Mouse (Mus musculus) lung, embryonic 14.5 days (tissue): Measurements from ENCODE around the gene Scoc. TPM values are rescaled to one million over a fixed set of nuclear protein-coding genes. Genes with fewer than 3 reads are reported as not detected.
A peak's percentile ranks its signal among the peaks of the same experiment; 100 is the strongest.
"Not testable (repeated sequence)": the region's sequence is repeated elsewhere in the genome, so short reads cannot be mapped to it uniquely, and the experiment has no call there.

Source experiments
- ATAC-seq: fragments of 200-750 bp; cut with Nextera tagmentation; 2 replicates; pipeline ENCODE4 v1.8.0; 2017; ENCODE audit warnings: mild to moderate bottlenecking, moderate TSS enrichment, moderate library complexity; ENCODE audit not compliant: insufficient read depth
- DNase-seq: peaks from one replicate; pipeline ENCODE4 v3.0.0-alpha.2; 2015
- H3K27ac ChIP-seq: fragments of 300-500 bp; sonication (generic); 2 replicates; pipeline ENCODE4 v1.5.1; 2014; ENCODE audit warnings: low read depth, mild to moderate bottlenecking, moderate library complexity
- H3K27me3 ChIP-seq: fragments of 300-500 bp; sonication (generic); 2 replicates; pipeline ENCODE4 v1.6.1; 2014; ENCODE audit warnings: low read length, control low read depth; ENCODE audit not compliant: insufficient read depth
- H3K36me3 ChIP-seq: fragments of 300-500 bp; sonication (generic); 2 replicates; pipeline ENCODE4 v1.6.1; 2014; ENCODE audit warnings: control low read depth; ENCODE audit not compliant: insufficient read depth
- H3K4me1 ChIP-seq: fragments of 300-500 bp; sonication (generic); 2 replicates; pipeline ENCODE4 v1.6.1; 2014; ENCODE audit warnings: antibody characterized with exemption, control low read depth; ENCODE audit not compliant: insufficient read depth
- H3K4me2 ChIP-seq: fragments of 300-500 bp; sonication (generic); 2 replicates; pipeline ENCODE4 v1.6.1; 2014; ENCODE audit warnings: mild to moderate bottlenecking
- H3K4me3 ChIP-seq: fragments of 300-500 bp; sonication (generic); 2 replicates; pipeline ENCODE4 v1.5.1; 2014; ENCODE audit warnings: low read depth, low read length
- H3K9ac ChIP-seq: fragments of 300-500 bp; sonication (generic); 2 replicates; pipeline ENCODE4 v1.6.1; 2014
- H3K9me3 ChIP-seq: fragments of 300-500 bp; sonication (generic); 2 replicates; pipeline ENCODE4 v1.6.1; 2016; ENCODE audit warnings: low read depth, low read length, control low read depth
- CTCF ChIP-seq: IDR thresholded peaks from 2 replicates; pipeline ENCODE4 v1.5.1; 2016; ENCODE audit warnings: antibody characterized with exemption, low read depth
- WGBS: fragments of 180-500 bp; shearing (Covaris S2); extraction: QIAGEN DNeasy Blood & Tissue Kit; methylation state at CpG from one replicate; pipeline ENCODE4 v1.1.7; 2014; 5-methylcytosine and 5-hydroxymethylcytosine counted together
- polyA plus RNA-seq: library from polyadenylated mRNA; unstranded; fragments of >200 nt; fragmentation: Nextera tagmentation; extraction: Ambion mirVana; gene quantifications from 2 replicates; pipeline ENCODE4 v1.2.1, GENCODE M21; 2014

The Scoc gene
- polyA plus RNA-seq, 1 experiment from 2014 or later = 115 TPM

- TF ChIP-seq CTCF = no peak
- H3K36me3 ChIP-seq = peaks cover 14% of the 10 kb centered on the region; the same call in 1 of the 2 replicates
- peak overlapping the region; percentile 68 for H3K4me2 ChIP-seq
- WGBS = under 1% methylated on average over 29 of the region's 29 CpGs
- no peaks in the 10 kb centered on the region for H3K9me3 ChIP-seq
- ATAC-seq (no peak), DNase-seq (peak; percentile 50)
- H3K9ac ChIP-seq = peak overlapping the region; percentile 89
- peaks cover 8% of the 10 kb centered on the region; the same call in 1 of the 2 replicates for H3K4me1 ChIP-seq
- no peaks in the 10 kb centered on the region for H3K27me3 ChIP-seq
- H3K4me3 ChIP-seq = peak overlapping the region; percentile 87
- peak overlapping the region; percentile 85 for H3K27ac ChIP-seq
These were observed 16.4 kb downstream of the Scoc start for GRCm38 (mm10) chr8:83441656-83442242.

- Histone ChIP-seq H3K27ac (no peak overlapping the region), H3K36me3 (peaks cover 24% of the 10 kb centered on the region), H3K4me3 (no peak overlapping the region), H3K27me3 (no peaks in the 10 kb centered on the region), H3K9ac (no peak overlapping the region), H3K4me2 (no peak overlapping the region), H3K4me1 (peaks cover 8% of the 10 kb centered on the region; the same call in 1 of the 2 replicates), H3K9me3 (no peaks in the 10 kb centered on the region)
- TF ChIP-seq CTCF = no peak
- DNase-seq (no peak), ATAC-seq (no peak)
- 74% methylated on average over 1 of the region's 1 CpGs for WGBS
These were observed 21.1 kb downstream of the Scoc start for GRCm38 (mm10) chr8:83437077-83437476.

- DNase-seq (no peak), ATAC-seq (peak; percentile 54; the same call in 1 of the 2 replicates)
- Histone ChIP-seq H3K9me3 (no peaks in the 10 kb centered on the region), H3K9ac (no peak overlapping the region), H3K27me3 (no peaks in the 10 kb centered on the region), H3K27ac (no peak overlapping the region), H3K36me3 (peaks cover 7% of the 10 kb centered on the region), H3K4me1 (peaks cover 8% of the 10 kb centered on the region), H3K4me3 (no peak overlapping the region), H3K4me2 (no peak overlapping the region)
- WGBS = 64% methylated on average over 4 of the region's 4 CpGs
- no peak for TF ChIP-seq CTCF
These were observed 29.1 kb downstream of the Scoc start for GRCm38 (mm10) chr8:83429071-83429524.

DNA sequence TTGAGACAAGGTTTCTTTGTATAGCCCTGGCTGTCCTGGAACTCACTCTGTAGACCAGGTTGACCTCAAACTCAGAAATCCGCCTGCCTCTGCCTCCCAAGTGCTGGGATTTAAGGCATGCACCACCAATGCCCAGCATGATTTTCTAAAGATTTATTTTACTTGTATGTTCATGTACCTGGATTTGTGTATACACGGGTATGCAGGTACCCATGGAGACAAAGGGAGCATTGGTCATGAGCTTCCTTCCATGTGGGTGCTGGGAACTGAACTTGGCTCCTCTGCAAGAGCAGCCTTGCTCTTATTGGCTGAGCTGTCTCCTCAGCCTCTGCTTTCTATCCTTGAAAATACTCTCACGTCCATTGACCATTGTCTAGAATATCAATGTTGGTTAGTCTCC, 29.6 kb downstream of the Scoc start:
- not testable (repeated sequence) for H3K9ac ChIP-seq, ATAC-seq, DNase-seq, H3K27me3 ChIP-seq, H3K4me2 ChIP-seq, H3K36me3 ChIP-seq, H3K4me1 ChIP-seq, H3K4me3 ChIP-seq, H3K9me3 ChIP-seq, H3K27ac ChIP-seq
- WGBS = 80% methylated on average over 3 of the region's 3 CpGs

DNA sequence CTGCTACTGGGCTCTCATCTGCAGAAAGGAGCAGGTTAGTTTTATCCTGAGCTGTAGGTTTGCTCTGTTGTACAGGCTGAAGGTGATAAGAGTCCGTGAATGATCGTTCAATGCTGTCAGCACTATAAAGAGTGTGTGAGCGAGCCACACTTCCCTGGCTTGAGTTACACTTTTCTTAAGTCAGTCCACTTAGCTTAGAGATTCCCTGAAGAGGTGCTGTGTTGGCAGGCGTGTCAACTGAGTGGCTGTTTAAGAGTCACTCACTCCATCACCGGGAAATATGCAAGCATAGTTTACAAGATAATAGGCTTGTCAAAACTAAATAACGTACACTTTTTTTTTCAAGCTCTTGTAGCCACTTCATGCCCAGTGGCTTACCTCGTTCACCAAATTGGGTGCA, 31.2 kb downstream of the Scoc start:
- Histone ChIP-seq H3K4me3 (no peak overlapping the region), H3K9ac (no peak overlapping the region), H3K36me3 (no peaks in the 10 kb centered on the region), H3K9me3 (no peaks in the 10 kb centered on the region), H3K4me2 (no peak overlapping the region), H3K27ac (no peak overlapping the region), H3K4me1 (peaks cover 8% of the 10 kb centered on the region), H3K27me3 (no peaks in the 10 kb centered on the region)
- ATAC-seq (peak; percentile 49; the same call in 1 of the 2 replicates), DNase-seq (peak; percentile 18)
- 17% methylated on average over 7 of the region's 7 CpGs for WGBS
- TF ChIP-seq CTCF = no peak

DNA sequence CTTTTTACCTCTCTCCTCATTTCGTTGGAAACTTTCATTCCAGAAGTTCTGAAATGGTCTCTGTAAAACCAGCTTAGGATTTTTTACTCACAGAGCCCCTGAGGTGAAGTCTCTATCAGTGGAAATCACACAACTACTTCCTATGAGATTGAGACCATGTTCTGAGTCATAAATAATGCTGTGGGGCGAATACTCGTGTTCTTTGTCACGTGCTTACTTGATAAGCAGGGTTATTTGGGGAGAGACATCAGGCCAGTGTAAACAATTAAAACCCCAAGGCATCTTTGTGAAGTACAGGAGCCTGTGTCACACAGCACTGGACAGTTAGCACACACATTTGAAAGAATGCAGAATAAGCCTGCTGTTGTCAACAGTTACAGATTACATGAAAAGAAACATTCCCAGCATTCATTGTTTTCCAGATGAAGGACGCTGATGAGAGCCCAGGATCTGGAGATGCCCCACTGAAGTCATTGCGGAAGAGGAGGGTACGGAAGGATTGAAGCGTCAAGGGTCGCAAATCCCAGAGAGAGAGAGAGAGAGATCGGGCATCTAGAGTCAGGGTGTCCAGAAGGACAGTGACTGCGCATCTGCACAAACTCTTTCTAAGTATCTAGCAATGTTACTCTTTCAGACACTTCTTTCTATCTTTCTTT, 32.0 kb downstream of the Scoc start:
- peaks cover 8% of the 10 kb centered on the region for H3K4me1 ChIP-seq
- no peak overlapping the region for H3K9ac ChIP-seq
- no peak for ATAC-seq
- H3K9me3 ChIP-seq = no peaks in the 10 kb centered on the region
- H3K36me3 ChIP-seq = no peaks in the 10 kb centered on the region
- TF ChIP-seq CTCF = no peak
- no peak overlapping the region for H3K4me2 ChIP-seq
- no peak for DNase-seq
- no peaks in the 10 kb centered on the region for H3K27me3 ChIP-seq
- 59% methylated on average over 11 of the region's 11 CpGs for WGBS
- H3K4me3 ChIP-seq = no peak overlapping the region
- H3K27ac ChIP-seq = no peak overlapping the region

DNA sequence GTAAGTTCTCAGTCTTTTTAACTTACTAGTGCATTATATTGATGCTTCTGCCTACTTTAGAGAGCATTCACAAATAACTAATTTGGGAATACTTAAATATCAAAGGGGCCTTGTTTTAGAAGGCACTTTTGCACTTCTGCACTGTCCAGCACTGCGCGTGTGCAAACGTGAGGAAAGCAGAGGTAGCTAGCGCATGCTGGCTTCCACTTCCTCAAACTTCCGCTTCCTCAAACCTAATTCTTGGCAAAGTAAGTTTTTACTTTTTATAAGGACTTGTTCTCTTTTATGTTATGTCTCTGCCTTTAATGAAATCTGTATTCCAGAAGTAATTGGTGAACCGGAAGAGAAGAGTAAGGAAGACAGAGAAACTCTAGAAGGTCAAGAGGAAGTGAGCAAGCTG, 33.0 kb downstream of the Scoc start:
- Histone ChIP-seq H3K27ac (no peak overlapping the region), H3K9ac (no peak overlapping the region), H3K9me3 (no peaks in the 10 kb centered on the region), H3K4me2 (no peak overlapping the region), H3K36me3 (no peaks in the 10 kb centered on the region), H3K4me1 (peaks cover 8% of the 10 kb centered on the region), H3K27me3 (no peaks in the 10 kb centered on the region), H3K4me3 (no peak overlapping the region)
- ATAC-seq (no peak), DNase-seq (no peak)
- no peak for TF ChIP-seq CTCF
- WGBS = 90% methylated on average over 6 of the region's 6 CpGs
